Mouse (Mus musculus): Measurements from ENCODE around the gene Gm11938. TPM values are rescaled to one million over a fixed set of nuclear protein-coding genes. Genes with fewer than 3 reads are reported as not detected.
"Not testable (repeated sequence)": the region's sequence is repeated elsewhere in the genome, so short reads cannot be mapped to it uniquely, and the experiment has no call there.

The Gm11938 gene
- polyA plus RNA-seq, 1 experiment from 2014 or later: not detected

DNA sequence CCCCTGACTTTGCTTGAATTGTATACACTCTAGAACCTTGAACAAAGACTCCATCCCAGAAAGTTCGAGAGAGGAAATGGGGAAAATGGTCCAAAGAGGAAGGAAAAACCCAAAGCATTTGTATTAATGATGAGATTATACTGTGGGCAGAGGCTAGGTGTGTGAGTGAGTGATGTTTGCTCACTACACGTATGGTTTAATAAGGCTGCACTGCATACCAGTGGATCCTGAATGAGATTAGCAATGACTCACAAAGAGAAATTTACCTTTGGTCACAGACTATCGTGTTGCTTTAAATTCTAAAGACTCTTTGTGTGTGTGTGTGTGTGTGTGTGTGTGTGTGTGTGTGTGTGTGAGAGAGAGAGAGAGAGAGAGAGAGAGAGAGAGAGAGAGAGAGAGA is 27.8 kb upstream of the Gm11938 start:
- Histone ChIP-seq H3K36me3 (ENCODE audit: control insufficient read depth, insufficient read depth, low read length) (no peaks in the 10 kb centered on the region), H3K9ac (ENCODE audit: low read depth, low read length) (no peak overlapping the region), H3K27ac (ENCODE audit: low read depth, low read length) (no peak overlapping the region), H3K9me3 (ENCODE audit: control insufficient read depth, low read length) (no peaks in the 10 kb centered on the region), H3K4me1 (ENCODE audit: control insufficient read depth, insufficient read depth, low read length) (no peaks in the 10 kb centered on the region), H3K4me3 (ENCODE audit: low read length) (no peak overlapping the region), H3K4me2 (replicated peaks; ENCODE audit: low read depth, low read length) (no peak overlapping the region), H3K27me3 (ENCODE audit: control insufficient read depth, insufficient read depth, low read length) (no peaks in the 10 kb centered on the region)
- no peak for ATAC-seq (ENCODE audit: low FRiP score, low TSS enrichment)
- WGBS: 71% methylated on average over 3 of the region's 3 CpGs

- H3K4me3 ChIP-seq (ENCODE audit: low read length): no peak within 1 kb of the TSS
- no peaks in the 10 kb centered on the region for H3K27me3 ChIP-seq (ENCODE audit: control insufficient read depth, insufficient read depth, low read length)
- H3K9me3 ChIP-seq (ENCODE audit: control insufficient read depth, low read length): no peaks in the 10 kb centered on the region
- no peaks in the 10 kb centered on the region for H3K4me1 ChIP-seq (ENCODE audit: control insufficient read depth, insufficient read depth, low read length)
- no peak for ATAC-seq (ENCODE audit: low FRiP score, low TSS enrichment)
- no peak within 1 kb of the TSS for H3K9ac ChIP-seq (ENCODE audit: low read depth, low read length)
- WGBS: 87% methylated on average over 4 of the region's 4 CpGs
- no peaks in the 10 kb centered on the region for H3K36me3 ChIP-seq (ENCODE audit: control insufficient read depth, insufficient read depth, low read length)
- H3K4me2 ChIP-seq (replicated peaks; ENCODE audit: low read depth, low read length): no peak within 1 kb of the TSS
- no peak within 1 kb of the TSS for H3K27ac ChIP-seq (ENCODE audit: low read depth, low read length)
Measured at GRCm38 (mm10) chr11:99628138-99628537, 25.0 kb upstream of the Gm11938 start, which contains the start of gene Krtap4-1. Krtap4-1 (minus strand) TSS chr11:99628238.

DNA sequence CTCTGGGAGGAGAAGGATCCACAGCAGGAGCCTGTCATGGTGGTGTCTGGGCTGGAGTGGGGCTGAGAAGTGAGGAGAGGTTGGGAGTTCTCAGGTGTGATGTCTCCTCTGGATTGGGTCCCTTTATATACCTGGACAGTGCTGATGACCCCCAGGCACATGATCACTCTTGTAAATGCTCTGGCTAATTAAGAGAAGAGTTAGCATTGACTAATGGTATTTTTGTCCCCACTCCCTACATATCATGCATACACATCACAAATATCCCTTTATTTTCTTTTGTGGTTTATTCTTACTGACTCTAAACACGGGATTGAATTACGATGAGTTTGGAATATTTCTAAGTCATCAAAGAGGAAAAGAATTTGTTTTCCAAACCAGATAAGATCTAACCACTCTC is 17.2 kb upstream of the Gm11938 start, which contains the start of gene Gm11562:
Gene Gm11562 (minus strand): TSS at position 101 of the 400 bp plus-strand sequence.
- no peak within 1 kb of the TSS for H3K9ac ChIP-seq (ENCODE audit: low read depth, low read length)
- no peaks in the 10 kb centered on the region for H3K27me3 ChIP-seq (ENCODE audit: control insufficient read depth, insufficient read depth, low read length)
- no peak within 1 kb of the TSS for H3K4me3 ChIP-seq (ENCODE audit: low read length)
- no peak for ATAC-seq (ENCODE audit: low FRiP score, low TSS enrichment)
- no peak within 1 kb of the TSS for H3K27ac ChIP-seq (ENCODE audit: low read depth, low read length)
- no peaks in the 10 kb centered on the region for H3K9me3 ChIP-seq (ENCODE audit: control insufficient read depth, low read length)
- no peaks in the 10 kb centered on the region for H3K36me3 ChIP-seq (ENCODE audit: control insufficient read depth, insufficient read depth, low read length)
- no peak within 1 kb of the TSS for H3K4me2 ChIP-seq (replicated peaks; ENCODE audit: low read depth, low read length)
- no peaks in the 10 kb centered on the region for H3K4me1 ChIP-seq (ENCODE audit: control insufficient read depth, insufficient read depth, low read length)
- WGBS: 77% methylated on average over 2 of the region's 2 CpGs

DNA sequence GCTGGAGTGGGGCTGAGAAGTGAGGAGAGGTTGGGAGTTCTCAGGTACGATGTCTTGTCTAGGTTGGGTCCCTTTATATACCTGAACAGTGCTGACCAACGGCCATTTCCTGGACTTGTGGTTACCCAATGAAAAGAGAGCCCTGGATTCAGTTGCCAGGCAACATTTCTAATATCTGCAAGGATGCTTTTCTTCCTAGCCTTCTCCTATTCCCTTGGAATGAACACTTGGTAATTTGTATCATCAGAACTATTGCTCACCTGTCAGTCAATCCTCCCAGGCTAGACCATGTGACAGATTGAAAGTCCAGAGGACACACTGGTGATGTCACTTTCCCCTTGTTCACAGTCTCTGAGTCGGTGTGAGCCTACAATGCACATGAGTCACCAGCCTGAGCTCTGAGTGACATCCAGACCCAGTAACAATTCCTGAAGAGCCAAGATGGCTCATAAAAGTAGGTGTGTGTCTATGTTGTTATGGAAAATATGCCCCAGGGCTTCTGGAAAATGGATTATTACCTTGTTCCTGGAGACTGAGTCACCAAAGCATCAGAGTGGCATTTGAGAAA is 11.8 kb upstream of the Gm11938 start, which contains the start of gene Krtap2-4:
Gene Krtap2-4 (minus strand): TSS at position 51 of the 568 bp plus-strand sequence.
- Histone ChIP-seq H3K4me2 (replicated peaks; ENCODE audit: low read depth, low read length) (no peak within 1 kb of the TSS), H3K36me3 (ENCODE audit: control insufficient read depth, insufficient read depth, low read length) (no peaks in the 10 kb centered on the region), H3K9ac (ENCODE audit: low read depth, low read length) (no peak within 1 kb of the TSS), H3K4me3 (ENCODE audit: low read length) (no peak within 1 kb of the TSS), H3K27ac (ENCODE audit: low read depth, low read length) (no peak within 1 kb of the TSS), H3K4me1 (ENCODE audit: control insufficient read depth, insufficient read depth, low read length) (no peaks in the 10 kb centered on the region), H3K27me3 (ENCODE audit: control insufficient read depth, insufficient read depth, low read length) (no peaks in the 10 kb centered on the region), H3K9me3 (ENCODE audit: control insufficient read depth, low read length) (no peaks in the 10 kb centered on the region)
- ATAC-seq (ENCODE audit: low FRiP score, low TSS enrichment): no peak
- WGBS: 70% methylated on average over 3 of the region's 3 CpGs

DNA sequence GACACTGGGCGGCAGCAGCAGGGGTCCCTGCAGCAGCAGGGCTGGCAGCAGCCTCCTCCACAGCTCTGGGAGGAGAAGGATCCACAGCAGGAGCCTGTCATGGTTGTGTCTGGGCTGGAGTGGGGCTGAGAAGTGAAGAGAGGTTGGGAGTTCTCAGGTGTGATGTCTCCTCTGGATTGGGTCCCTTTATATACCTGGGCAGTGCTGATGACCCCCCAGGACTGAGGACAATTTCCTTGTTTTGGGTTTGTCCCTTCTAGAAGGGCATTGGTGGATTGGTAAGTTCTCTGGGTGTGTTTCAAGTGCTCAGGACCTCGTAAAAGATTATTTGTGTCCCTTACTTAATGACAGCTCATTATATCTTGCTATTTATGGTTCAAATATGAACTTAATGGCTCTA is 7.0 kb upstream of the Gm11938 start, which contains the start of gene Gm11937:
Gene Gm11937 (minus strand): TSS at position 101 of the 400 bp plus-strand sequence.
- not testable (repeated sequence) for H3K4me3 ChIP-seq (ENCODE audit: low read length); H3K27ac ChIP-seq (ENCODE audit: low read depth, low read length); H3K9me3 ChIP-seq (ENCODE audit: control insufficient read depth, low read length); H3K36me3 ChIP-seq (ENCODE audit: control insufficient read depth, insufficient read depth, low read length); H3K4me2 ChIP-seq (replicated peaks; ENCODE audit: low read depth, low read length); H3K9ac ChIP-seq (ENCODE audit: low read depth, low read length); H3K27me3 ChIP-seq (ENCODE audit: control insufficient read depth, insufficient read depth, low read length); ATAC-seq (ENCODE audit: low FRiP score, low TSS enrichment); H3K4me1 ChIP-seq (ENCODE audit: control insufficient read depth, insufficient read depth, low read length)
- WGBS: 71% methylated on average over 1 of the region's 2 CpGs

DNA sequence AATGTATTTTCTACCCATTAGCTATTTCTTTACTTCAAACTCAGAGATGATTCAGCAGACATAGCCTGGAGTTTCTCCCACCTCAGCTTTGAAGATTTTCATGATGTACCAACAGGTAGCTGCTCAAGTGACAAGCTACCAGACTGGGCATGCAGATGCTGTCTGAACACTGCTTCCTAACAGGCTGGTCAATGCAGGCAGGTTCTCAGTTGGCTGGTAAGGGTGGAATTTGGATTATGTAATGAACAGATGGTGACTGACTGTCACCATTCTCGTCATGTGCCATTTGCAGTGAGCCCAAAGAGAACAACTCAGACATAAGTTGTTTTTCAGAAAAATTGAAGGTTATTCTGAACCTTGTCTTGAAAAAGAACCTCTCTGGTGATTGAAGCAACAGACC is 6.0 kb upstream of the Gm11938 start:
- no peak overlapping the region for H3K4me2 ChIP-seq (replicated peaks; ENCODE audit: low read depth, low read length)

GRCm38 (mm10) chr11:99597742-99598141 is 5.4 kb downstream of the Gm11938 start, which contains the start of gene Krtap9-3:
Krtap9-3 (minus strand) TSS chr11:99598105.
- ATAC-seq (ENCODE audit: low FRiP score, low TSS enrichment); H3K4me3 ChIP-seq (ENCODE audit: low read length); H3K27me3 ChIP-seq (ENCODE audit: control insufficient read depth, insufficient read depth, low read length); H3K4me2 ChIP-seq (replicated peaks; ENCODE audit: low read depth, low read length); H3K36me3 ChIP-seq (ENCODE audit: control insufficient read depth, insufficient read depth, low read length); H3K27ac ChIP-seq (ENCODE audit: low read depth, low read length); H3K9me3 ChIP-seq (ENCODE audit: control insufficient read depth, low read length); H3K4me1 ChIP-seq (ENCODE audit: control insufficient read depth, insufficient read depth, low read length); H3K9ac ChIP-seq (ENCODE audit: low read depth, low read length): not testable (repeated sequence)
- 81% methylated on average over 6 of the region's 6 CpGs for WGBS

More for the DNA sequence above, 6.0 kb upstream of the Gm11938 start:
- no peaks in the 10 kb centered on the region for H3K27me3 ChIP-seq (ENCODE audit: control insufficient read depth, insufficient read depth, low read length)
- H3K4me1 ChIP-seq (ENCODE audit: control insufficient read depth, insufficient read depth, low read length): no peaks in the 10 kb centered on the region
- no peak for ATAC-seq (ENCODE audit: low FRiP score, low TSS enrichment)
- no peaks in the 10 kb centered on the region for H3K36me3 ChIP-seq (ENCODE audit: control insufficient read depth, insufficient read depth, low read length)
- no peaks in the 10 kb centered on the region for H3K9me3 ChIP-seq (ENCODE audit: control insufficient read depth, low read length)
- no peak overlapping the region for H3K4me3 ChIP-seq (ENCODE audit: low read length)
- 81% methylated on average over 1 of the region's 1 CpGs for WGBS
- no peak overlapping the region; the same call in 1 of the 2 replicates for H3K9ac ChIP-seq (ENCODE audit: low read depth, low read length)
- H3K27ac ChIP-seq (ENCODE audit: low read depth, low read length): no peak overlapping the region

GRCm38 (mm10) chr11:99590981-99591380 is 12.1 kb downstream of the Gm11938 start, which contains the start of gene Krtap1-3:
Krtap1-3 (minus strand) TSS chr11:99591339.
- Histone ChIP-seq H3K36me3 (ENCODE audit: control insufficient read depth, insufficient read depth, low read length) (no peaks in the 10 kb centered on the region), H3K4me2 (replicated peaks; ENCODE audit: low read depth, low read length) (no peak within 1 kb of the TSS), H3K9me3 (ENCODE audit: control insufficient read depth, low read length) (no peaks in the 10 kb centered on the region), H3K9ac (ENCODE audit: low read depth, low read length) (no peak within 1 kb of the TSS), H3K27ac (ENCODE audit: low read depth, low read length) (no peak within 1 kb of the TSS), H3K27me3 (ENCODE audit: control insufficient read depth, insufficient read depth, low read length) (no peaks in the 10 kb centered on the region), H3K4me3 (ENCODE audit: low read length) (no peak within 1 kb of the TSS), H3K4me1 (ENCODE audit: control insufficient read depth, insufficient read depth, low read length) (no peaks in the 10 kb centered on the region)
- WGBS: 92% methylated on average over 6 of the region's 6 CpGs
- no peak for ATAC-seq (ENCODE audit: low FRiP score, low TSS enrichment)

DNA sequence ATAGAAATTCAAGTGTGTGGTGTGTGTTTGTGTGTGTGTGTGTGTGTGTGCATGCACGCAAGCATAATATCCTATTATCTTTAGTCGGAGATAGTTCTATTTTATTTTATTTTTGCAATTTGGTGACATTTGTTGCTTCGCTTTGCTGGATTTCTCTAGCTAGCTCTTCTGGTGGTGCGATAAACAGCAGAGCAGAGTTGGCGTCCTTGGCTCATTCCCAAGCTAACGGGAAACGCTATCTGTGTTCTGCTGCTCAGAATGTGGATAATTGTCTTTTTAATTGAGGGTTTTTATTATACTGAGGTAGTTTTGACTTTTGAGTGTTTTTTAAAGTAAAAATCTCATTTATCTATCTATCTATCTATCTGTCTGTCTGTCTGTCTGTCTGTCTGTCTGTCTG is 18.0 kb downstream of the Gm11938 start:
- Histone ChIP-seq H3K9me3 (ENCODE audit: control insufficient read depth, low read length) (no peaks in the 10 kb centered on the region), H3K4me1 (ENCODE audit: control insufficient read depth, insufficient read depth, low read length) (no peaks in the 10 kb centered on the region), H3K27me3 (ENCODE audit: control insufficient read depth, insufficient read depth, low read length) (no peaks in the 10 kb centered on the region), H3K27ac (ENCODE audit: low read depth, low read length) (no peak overlapping the region), H3K4me2 (replicated peaks; ENCODE audit: low read depth, low read length) (no peak overlapping the region), H3K9ac (ENCODE audit: low read depth, low read length) (no peak overlapping the region), H3K4me3 (ENCODE audit: low read length) (no peak overlapping the region), H3K36me3 (ENCODE audit: control insufficient read depth, insufficient read depth, low read length) (no peaks in the 10 kb centered on the region)
- ATAC-seq (ENCODE audit: low FRiP score, low TSS enrichment): no peak
- WGBS: 90% methylated on average over 7 of the region's 7 CpGs
